Mouse (Mus musculus): Measurements from ENCODE around the gene Poc1b.

- TF ChIP-seq GATA1 (IDR thresholded peaks at IDR 0.05; ENCODE audit: borderline replicate concordance, low read length) (no peak), FLI1 (IDR thresholded peaks at IDR 0.05; ENCODE audit: low read length) (no peak)
Observed at GRCm38 (mm10) chr10:99108431-99108982, 1.7 kb downstream of the Poc1b start.
